Mouse (Mus musculus) hindbrain, embryonic 11.5 days (tissue): ENCODE measurements around the gene Cables2. TPM values are rescaled to one million over a fixed set of nuclear protein-coding genes. Genes with fewer than 3 reads are reported as not detected.
A peak's percentile ranks its signal among the peaks of the same experiment; 100 is the strongest.

Experiments
- ATAC-seq: fragments of 200-750 bp; cut with Nextera tagmentation; 2 replicates; pipeline ENCODE4 v1.8.0; 2017; ENCODE audit warnings: mild to moderate bottlenecking, moderate TSS enrichment, moderate library complexity; ENCODE audit not compliant: low FRiP score
- DNase-seq: peaks from one replicate; pipeline ENCODE4 v3.0.0-alpha.2; 2015; ENCODE audit warnings: low spot score
- H3K27ac ChIP-seq: fragments of 300-500 bp; sonication (generic); 2 replicates; pipeline ENCODE4 v1.5.1; 2014; ENCODE audit warnings: mild to moderate bottlenecking, low read depth, low read length
- H3K27me3 ChIP-seq: fragments of 300-500 bp; sonication (generic); 2 replicates; pipeline ENCODE4 v1.6.1; 2014; ENCODE audit warnings: mild to moderate bottlenecking, low read length, moderate library complexity, mixed read lengths; ENCODE audit not compliant: control insufficient read depth, insufficient read depth
- H3K36me3 ChIP-seq: fragments of 300-500 bp; sonication (generic); 2 replicates; pipeline ENCODE4 v1.6.1; 2014; ENCODE audit warnings: mild to moderate bottlenecking, low read length, moderate library complexity, mixed read lengths; ENCODE audit not compliant: control insufficient read depth, insufficient read depth
- H3K4me1 ChIP-seq: fragments of 300-500 bp; sonication (generic); replicated peaks from 2 replicates; pipeline ENCODE4 v1.6.1; 2014; ENCODE audit warnings: low read length, mixed read lengths; ENCODE audit not compliant: control insufficient read depth, insufficient read depth
- H3K4me2 ChIP-seq: fragments of 300-500 bp; sonication (generic); replicated peaks from 2 replicates; pipeline ENCODE4 v1.6.1; 2014; ENCODE audit warnings: mild to moderate bottlenecking, low read depth, low read length
- H3K4me3 ChIP-seq: fragments of 300-500 bp; sonication (generic); 2 replicates; pipeline ENCODE4 v1.5.1; 2014; ENCODE audit warnings: low read depth, low read length
- H3K9ac ChIP-seq: fragments of 300-500 bp; sonication (generic); 2 replicates; pipeline ENCODE4 v1.6.1; 2014; ENCODE audit warnings: low read depth, low read length
- H3K9me3 ChIP-seq: fragments of 300-500 bp; sonication (generic); 2 replicates; pipeline ENCODE4 v1.6.1; 2016; ENCODE audit warnings: low read length; ENCODE audit not compliant: control insufficient read depth
- WGBS: fragments of 180-500 bp; shearing (Covaris S2); extraction: QIAGEN DNeasy Blood & Tissue Kit; methylation state at CpG from one replicate; pipeline ENCODE4 v1.1.7; 2014; 5-methylcytosine and 5-hydroxymethylcytosine counted together
- polyA plus RNA-seq: library from polyadenylated mRNA; unstranded; fragments of >200 nt; fragmentation: Nextera tagmentation; extraction: Ambion mirVana; gene quantifications from 2 replicates; pipeline ENCODE4 v1.2.1, GENCODE M21; 2014

The Cables2 gene
- polyA plus RNA-seq, 1 experiment from 2014 or later = 14.0 TPM

GRCm38 (mm10) chr2:180274523-180274922, 1.2 kb upstream of the Cables2 start:
- DNase-seq (no peak), ATAC-seq (no peak)
- no peaks in the 10 kb centered on the region for H3K36me3 ChIP-seq
- H3K27ac ChIP-seq = no peak overlapping the region
- H3K9me3 ChIP-seq = no peaks in the 10 kb centered on the region
- H3K4me1 ChIP-seq = peaks cover 2% of the 10 kb centered on the region; the same call in 1 of the 2 replicates
- no peak overlapping the region for H3K4me2 ChIP-seq
- no peak overlapping the region for H3K9ac ChIP-seq
- WGBS = 90% methylated on average over 2 of the region's 2 CpGs
- no peak overlapping the region for H3K4me3 ChIP-seq
- H3K27me3 ChIP-seq = no peaks in the 10 kb centered on the region

- Histone ChIP-seq H3K36me3 (no peaks in the 10 kb centered on the region), H3K4me1 (peaks cover 2% of the 10 kb centered on the region; the same call in 1 of the 2 replicates), H3K27ac (peak overlapping the region; percentile 65), H3K9ac (peak overlapping the region; percentile 91), H3K4me3 (peak overlapping the region; percentile 78), H3K27me3 (no peaks in the 10 kb centered on the region), H3K4me2 (peak overlapping the region; percentile 94), H3K9me3 (no peaks in the 10 kb centered on the region)
- peak; percentile 47 for ATAC-seq
- no peak for DNase-seq
- 1% methylated on average over 18 of the region's 37 CpGs for WGBS
Measured at GRCm38 (mm10) chr2:180272884-180273321, 393 bp downstream of the Cables2 start.

- Histone ChIP-seq H3K4me3 (no peak overlapping the region), H3K4me2 (0 out of 2 replicates have a peak overlapping the region, but pooled peaks have one; percentile 0), H3K4me1 (peaks cover 2% of the 10 kb centered on the region; the same call in 1 of the 2 replicates), H3K36me3 (no peaks in the 10 kb centered on the region), H3K27me3 (no peaks in the 10 kb centered on the region), H3K27ac (no peak overlapping the region), H3K9me3 (no peaks in the 10 kb centered on the region), H3K9ac (no peak overlapping the region)
- DNase-seq (no peak), ATAC-seq (no peak)
- 86% methylated on average over 5 of the region's 5 CpGs for WGBS
Measured at GRCm38 (mm10) chr2:180271804-180272395, 1.4 kb downstream of the Cables2 start.

GRCm38 (mm10) chr2:180270537-180271255, 2.6 kb downstream of the Cables2 start:
- ATAC-seq = no peak
- no peak overlapping the region for H3K27ac ChIP-seq
- DNase-seq = no peak

GRCm38 (mm10) chr2:180269329-180269728, 4.0 kb downstream of the Cables2 start:
- Histone ChIP-seq H3K27me3 (no peaks in the 10 kb centered on the region), H3K36me3 (no peaks in the 10 kb centered on the region), H3K4me1 (peaks cover 2% of the 10 kb centered on the region; the same call in 1 of the 2 replicates), H3K9me3 (no peaks in the 10 kb centered on the region), H3K4me3 (no peak overlapping the region), H3K27ac (no peak overlapping the region), H3K4me2 (no peak overlapping the region), H3K9ac (no peak overlapping the region)
- no peak for ATAC-seq
- WGBS = 93% methylated on average over 10 of the region's 10 CpGs
- DNase-seq = no peak

More at GRCm38 (mm10) chr2:180270537-180271255, 2.6 kb downstream of the Cables2 start:
- Histone ChIP-seq H3K4me2 (no peak overlapping the region), H3K36me3 (no peaks in the 10 kb centered on the region), H3K27me3 (no peaks in the 10 kb centered on the region), H3K9ac (no peak overlapping the region), H3K4me3 (no peak overlapping the region), H3K4me1 (peaks cover 2% of the 10 kb centered on the region; the same call in 1 of the 2 replicates), H3K9me3 (no peaks in the 10 kb centered on the region)
- 83% methylated on average over 7 of the region's 7 CpGs for WGBS

- Histone ChIP-seq H3K4me3 (no peak overlapping the region), H3K9ac (no peak overlapping the region), H3K4me2 (no peak overlapping the region), H3K27me3 (no peaks in the 10 kb centered on the region), H3K36me3 (no peaks in the 10 kb centered on the region), H3K9me3 (no peaks in the 10 kb centered on the region), H3K27ac (no peak overlapping the region), H3K4me1 (peaks cover 2% of the 10 kb centered on the region; the same call in 1 of the 2 replicates)
- ATAC-seq (no peak), DNase-seq (no peak)
- 73% methylated on average over 2 of the region's 2 CpGs for WGBS
Measured at GRCm38 (mm10) chr2:180267955-180268354, 5.3 kb downstream of the Cables2 start.

- no peak overlapping the region for H3K4me3 ChIP-seq
- ATAC-seq = no peak
- WGBS = 88% methylated on average over 10 of the region's 10 CpGs
- no peak overlapping the region for H3K4me2 ChIP-seq
- no peak overlapping the region for H3K9ac ChIP-seq
- H3K27ac ChIP-seq = no peak overlapping the region
- no peaks in the 10 kb centered on the region for H3K27me3 ChIP-seq
- no peaks in the 10 kb centered on the region for H3K9me3 ChIP-seq
- no peak for DNase-seq
- H3K4me1 ChIP-seq = no peaks in the 10 kb centered on the region; the same call in 1 of the 2 replicates
- H3K36me3 ChIP-seq = no peaks in the 10 kb centered on the region
Measured at GRCm38 (mm10) chr2:180262891-180263290, 10.4 kb downstream of the Cables2 start.

- no peak overlapping the region for H3K4me2 ChIP-seq
- H3K36me3 ChIP-seq = no peaks in the 10 kb centered on the region
- DNase-seq = peak; percentile 4
- H3K27ac ChIP-seq = no peak overlapping the region
- ATAC-seq = no peak
- H3K4me1 ChIP-seq = no peaks in the 10 kb centered on the region; the same call in 1 of the 2 replicates
- WGBS = 81% methylated on average over 3 of the region's 3 CpGs
- H3K27me3 ChIP-seq = no peaks in the 10 kb centered on the region
- no peak overlapping the region for H3K9ac ChIP-seq
- no peaks in the 10 kb centered on the region for H3K9me3 ChIP-seq
- no peak overlapping the region for H3K4me3 ChIP-seq
Measured at GRCm38 (mm10) chr2:180262441-180262840, 10.9 kb downstream of the Cables2 start.
